Mouse (Mus musculus) left cerebral cortex, adult 2 months (tissue): ENCODE measurements around the gene Clpp. TPM values are rescaled to one million over a fixed set of nuclear protein-coding genes. Genes with fewer than 3 reads are reported as not detected.

ENCODE experiments used
- DNase-seq, 2 experiments: peaks; one replicate each; pipeline ENCODE4 v3.0.0; 2021 to 2022; ENCODE audit warnings: low spot score in 2 of 2, mixed read lengths in 1 of 2; ENCODE audit errors: extremely low spot score in 1 of 2
- H3K27ac ChIP-seq: fragments of 200-600 bp; 2 replicates; pipeline ENCODE4 v1.8.1; 2022
- H3K4me3 ChIP-seq: fragments of 200-600 bp; 2 replicates; pipeline ENCODE4 v1.8.1; 2022
- CTCF ChIP-seq: fragments of 200-600 bp; IDR thresholded peaks from 2 replicates; pipeline ENCODE4 v1.8.1; 2022; ENCODE audit warnings: antibody characterized with exemption, mild to moderate bottlenecking, moderate library complexity
- intact Hi-C: fragments of 180-260 bp; cut with DNase I; formaldehyde crosslinking; loops from one replicate; pipeline ENCODE4 v1.15.1; 2025
- total RNA-seq, 2 experiments: library from RNA; stranded (reverse); gene quantifications; 2 replicates each; pipeline ENCODE4 v1.2.3; 2021

The Clpp gene
- total RNA-seq, 2 experiments from 2014 or later: 62.4 to 64.7 TPM

GRCm38 (mm10) chr17:57007137-57007905 lies 17.2 kb downstream of the Clpp start:
- DNase-seq: no peak
- intact Hi-C loops: no loop called here
- no peak overlapping the region for H3K4me3 ChIP-seq
- H3K27ac ChIP-seq: no peak overlapping the region
- peak; percentile 10; the same call in 1 of the 2 replicates for TF ChIP-seq CTCF

GRCm38 (mm10) chr17:57010911-57011235 lies 20.8 kb downstream of the Clpp start:
- TF ChIP-seq CTCF: no peak
- intact Hi-C loops: loop anchor here (1.0 kb wide), 2 partner anchors 20 to 21 kb away; partner anchors contain the start of genes Clpp and Khsrp
- DNase-seq: no peak
- peak overlapping the region; percentile 82 for H3K4me3 ChIP-seq
- peak overlapping the region; percentile 89 for H3K27ac ChIP-seq

- intact Hi-C loops: loop anchor here (1.0 kb wide), 2 partner anchors 20 to 21 kb away; partner anchors contain the start of genes Clpp and Khsrp
- peak within 1 kb of the TSS; percentile 99 for H3K27ac ChIP-seq
- TF ChIP-seq CTCF: no peak; the same call in 1 of the 2 replicates
- DNase-seq: peak; percentile 91 to 94
- peak within 1 kb of the TSS; percentile 82 for H3K4me3 ChIP-seq
These were observed 21.4 kb downstream of the Clpp start, which contains the start of the genes Gtf2f1 and Gm17949 for GRCm38 (mm10) chr17:57011236-57012141. Gene Gtf2f1, minus strand, starts transcription at chr17:57011288. Gene Gm17949, plus strand, starts transcription at chr17:57011469.

- Histone ChIP-seq H3K27ac (peak overlapping the region; percentile 99), H3K4me3 (peak overlapping the region; percentile 82)
- no peak for TF ChIP-seq CTCF
- DNase-seq: no peak
- intact Hi-C loops: no loop called here
These were observed 22.2 kb downstream of the Clpp start for GRCm38 (mm10) chr17:57012245-57012795.

GRCm38 (mm10) chr17:57019693-57020092 lies 29.6 kb downstream of the Clpp start:
- H3K27ac ChIP-seq: no peak overlapping the region
- no peak for DNase-seq
- no peak for TF ChIP-seq CTCF
- intact Hi-C loops: no loop called here
- no peak overlapping the region for H3K4me3 ChIP-seq

- intact Hi-C loops: no loop called here
- no peak overlapping the region for H3K4me3 ChIP-seq
- no peak for DNase-seq
- H3K27ac ChIP-seq: no peak overlapping the region
- no peak for TF ChIP-seq CTCF
These were observed 30.9 kb downstream of the Clpp start for GRCm38 (mm10) chr17:57020960-57021359.

- H3K4me3 ChIP-seq: no peak overlapping the region
- TF ChIP-seq CTCF: no peak
- intact Hi-C loops: no loop called here
- H3K27ac ChIP-seq: no peak overlapping the region
- no peak for DNase-seq
These were observed 37.4 kb downstream of the Clpp start for GRCm38 (mm10) chr17:57027471-57027870.

- no peak for TF ChIP-seq CTCF
- Histone ChIP-seq H3K27ac (no peak overlapping the region), H3K4me3 (peak overlapping the region; percentile 63)
- no peak for DNase-seq
- intact Hi-C loops: no loop called here
These were observed 39.6 kb downstream of the Clpp start for GRCm38 (mm10) chr17:57029691-57030090.

GRCm38 (mm10) chr17:57030931-57031660 lies 41.0 kb downstream of the Clpp start, which contains the start of gene Khsrp:
Gene Khsrp, minus strand, starts transcription at chr17:57031522.
- TF ChIP-seq CTCF: no peak
- peak within 1 kb of the TSS; percentile 63 for H3K4me3 ChIP-seq
- peak; percentile 46 to 55 for DNase-seq
- intact Hi-C loops: loop anchor here (1.0 kb wide), 1 partner anchor 20 kb away; the partner anchor contains the start of genes Gm17949 and Gtf2f1
- peak within 1 kb of the TSS; percentile 89 for H3K27ac ChIP-seq

- intact Hi-C loops: loop anchor here (1.0 to 2.0 kb wide), 3 partner anchors 21 to 41 kb away; partner anchors contain the start of genes Clpp, Gm17949 and Gtf2f1
- no peak; the same call in 1 of the 2 replicates for TF ChIP-seq CTCF
- peak; percentile 98 to 100 for DNase-seq
- Histone ChIP-seq H3K27ac (peak overlapping the region; percentile 89), H3K4me3 (peak overlapping the region; percentile 48)
These were observed 41.7 kb downstream of the Clpp start for GRCm38 (mm10) chr17:57031661-57032420.
